Mouse (Mus musculus) lung, embryonic 14.5 days (tissue): Measurements from ENCODE around the gene Rap1gap2. TPM values are rescaled to one million over a fixed set of nuclear protein-coding genes. Genes with fewer than 3 reads are reported as not detected.

ENCODE experiments used
- ATAC-seq: fragments of 200-750 bp; cut with Nextera tagmentation; 2 replicates; pipeline ENCODE4 v1.8.0; 2017; ENCODE audit warnings: mild to moderate bottlenecking, moderate TSS enrichment, moderate library complexity; ENCODE audit not compliant: insufficient read depth
- DNase-seq: peaks from one replicate; pipeline ENCODE4 v3.0.0-alpha.2; 2015
- H3K27ac ChIP-seq: fragments of 300-500 bp; sonication (generic); 2 replicates; pipeline ENCODE4 v1.5.1; 2014; ENCODE audit warnings: low read depth, mild to moderate bottlenecking, moderate library complexity
- H3K27me3 ChIP-seq: fragments of 300-500 bp; sonication (generic); 2 replicates; pipeline ENCODE4 v1.6.1; 2014; ENCODE audit warnings: low read length, control low read depth; ENCODE audit not compliant: insufficient read depth
- H3K36me3 ChIP-seq: fragments of 300-500 bp; sonication (generic); 2 replicates; pipeline ENCODE4 v1.6.1; 2014; ENCODE audit warnings: control low read depth; ENCODE audit not compliant: insufficient read depth
- H3K4me1 ChIP-seq: fragments of 300-500 bp; sonication (generic); 2 replicates; pipeline ENCODE4 v1.6.1; 2014; ENCODE audit warnings: antibody characterized with exemption, control low read depth; ENCODE audit not compliant: insufficient read depth
- H3K4me2 ChIP-seq: fragments of 300-500 bp; sonication (generic); 2 replicates; pipeline ENCODE4 v1.6.1; 2014; ENCODE audit warnings: mild to moderate bottlenecking
- H3K4me3 ChIP-seq: fragments of 300-500 bp; sonication (generic); 2 replicates; pipeline ENCODE4 v1.5.1; 2014; ENCODE audit warnings: low read depth, low read length
- H3K9ac ChIP-seq: fragments of 300-500 bp; sonication (generic); 2 replicates; pipeline ENCODE4 v1.6.1; 2014
- H3K9me3 ChIP-seq: fragments of 300-500 bp; sonication (generic); 2 replicates; pipeline ENCODE4 v1.6.1; 2016; ENCODE audit warnings: low read depth, low read length, control low read depth
- CTCF ChIP-seq: IDR thresholded peaks from 2 replicates; pipeline ENCODE4 v1.5.1; 2016; ENCODE audit warnings: antibody characterized with exemption, low read depth
- WGBS: fragments of 180-500 bp; shearing (Covaris S2); extraction: QIAGEN DNeasy Blood & Tissue Kit; methylation state at CpG from one replicate; pipeline ENCODE4 v1.1.7; 2014; 5-methylcytosine and 5-hydroxymethylcytosine counted together
- polyA plus RNA-seq: library from polyadenylated mRNA; unstranded; fragments of >200 nt; fragmentation: Nextera tagmentation; extraction: Ambion mirVana; gene quantifications from 2 replicates; pipeline ENCODE4 v1.2.1, GENCODE M21; 2014

Gene Rap1gap2
- polyA plus RNA-seq, 1 experiment from 2014 or later: 2.6 TPM

GRCm38 (mm10) chr11:74520201-74520600 lies 90.5 kb downstream of the Rap1gap2 start:
- H3K9me3 ChIP-seq: no peaks in the 10 kb centered on the region
- no peak overlapping the region for H3K9ac ChIP-seq
- no peak for ATAC-seq
- no peaks in the 10 kb centered on the region for H3K36me3 ChIP-seq
- no peak for DNase-seq
- H3K4me3 ChIP-seq: no peak overlapping the region
- peaks cover 28% of the 10 kb centered on the region for H3K27me3 ChIP-seq
- no peak overlapping the region for H3K27ac ChIP-seq
- 0 out of 2 replicates have a peak, but pooled peaks cover 6% of the 10 kb centered on the region for H3K4me1 ChIP-seq
- H3K4me2 ChIP-seq: no peak overlapping the region
- 80% methylated on average over 3 of the region's 3 CpGs for WGBS
- no peak for TF ChIP-seq CTCF

DNA sequence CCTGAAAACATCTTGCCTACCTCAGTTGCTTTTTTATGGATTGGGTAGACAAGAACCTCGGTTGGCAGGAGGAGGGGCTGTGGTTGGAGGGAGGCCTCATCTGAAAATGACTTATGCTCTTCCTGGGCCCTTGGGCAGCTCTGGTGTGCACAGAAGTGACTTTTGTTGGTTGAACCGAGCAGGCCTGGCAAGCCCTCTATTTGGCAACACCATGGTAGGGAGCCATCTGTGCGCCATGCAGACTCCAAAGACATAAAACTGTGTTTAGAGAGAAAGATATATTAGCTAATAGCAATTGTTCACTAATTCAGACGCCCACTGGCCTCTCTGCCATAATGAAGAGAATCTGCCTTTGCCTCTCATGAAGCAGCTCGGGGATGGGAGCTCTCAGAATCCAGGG lies 94.6 kb downstream of the Rap1gap2 start:
- Histone ChIP-seq H3K4me2 (no peak overlapping the region), H3K27ac (no peak overlapping the region), H3K36me3 (no peaks in the 10 kb centered on the region), H3K9ac (no peak overlapping the region), H3K9me3 (no peaks in the 10 kb centered on the region), H3K4me3 (no peak overlapping the region), H3K27me3 (no peaks in the 10 kb centered on the region), H3K4me1 (no peaks in the 10 kb centered on the region)
- no peak for ATAC-seq
- no peak for DNase-seq
- no peak for TF ChIP-seq CTCF
- WGBS: 68% methylated on average over 5 of the region's 5 CpGs

- H3K27me3 ChIP-seq: no peaks in the 10 kb centered on the region
- no peak overlapping the region for H3K9ac ChIP-seq
- no peak overlapping the region for H3K27ac ChIP-seq
- no peaks in the 10 kb centered on the region for H3K4me1 ChIP-seq
- H3K4me3 ChIP-seq: no peak overlapping the region
- DNase-seq (no peak), ATAC-seq (no peak)
- H3K36me3 ChIP-seq: no peaks in the 10 kb centered on the region
- no peak overlapping the region for H3K4me2 ChIP-seq
- no peaks in the 10 kb centered on the region for H3K9me3 ChIP-seq
- TF ChIP-seq CTCF: no peak
- WGBS: 42% methylated on average over 3 of the region's 3 CpGs
These were observed 95.7 kb downstream of the Rap1gap2 start for GRCm38 (mm10) chr11:74515046-74515445.

DNA sequence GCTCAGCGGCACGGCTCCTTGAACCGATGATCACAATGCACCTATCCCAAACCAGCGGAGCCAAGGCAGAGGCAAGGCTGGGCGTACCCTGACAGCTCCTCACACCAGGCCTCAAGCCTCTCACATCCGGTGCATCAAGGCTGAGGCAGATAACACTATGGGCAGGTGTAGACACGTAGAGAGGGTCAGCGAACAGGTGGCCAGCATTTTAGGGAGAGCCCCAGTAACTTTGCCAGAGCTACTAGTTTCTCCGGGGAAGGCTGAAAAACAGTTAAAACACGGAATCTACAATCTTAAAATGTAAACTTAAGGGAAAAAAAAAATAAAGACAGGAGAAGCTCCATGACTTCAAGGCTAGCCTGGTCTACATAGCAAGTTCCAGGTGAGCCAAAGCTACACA lies 98.1 kb downstream of the Rap1gap2 start:
- no peak for ATAC-seq
- Histone ChIP-seq H3K4me2 (no peak overlapping the region), H3K36me3 (no peaks in the 10 kb centered on the region), H3K9me3 (no peaks in the 10 kb centered on the region), H3K9ac (no peak overlapping the region), H3K4me1 (no peaks in the 10 kb centered on the region), H3K27me3 (no peaks in the 10 kb centered on the region), H3K4me3 (no peak overlapping the region), H3K27ac (no peak overlapping the region)
- no peak for DNase-seq
- TF ChIP-seq CTCF: no peak
- 77% methylated on average over 10 of the region's 10 CpGs for WGBS

DNA sequence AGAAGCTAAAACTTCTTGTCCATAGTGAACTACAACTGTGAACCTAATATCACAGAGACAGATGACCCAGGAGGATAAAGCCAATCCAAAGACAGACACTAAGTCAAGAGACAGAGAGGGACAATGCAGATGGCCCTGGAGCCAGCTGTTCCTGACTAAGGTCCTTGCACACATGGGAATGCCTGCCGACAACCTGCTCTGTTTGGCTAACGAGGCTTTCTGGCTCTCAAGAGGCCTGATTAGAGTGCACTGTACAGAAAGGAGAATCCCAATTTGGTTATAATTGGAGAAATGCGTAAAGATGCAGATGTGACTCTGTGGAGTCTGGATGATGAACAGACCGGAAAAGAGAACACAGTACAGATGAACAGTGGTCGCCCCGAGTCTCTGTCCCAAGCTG lies 104.4 kb downstream of the Rap1gap2 start:
- no peaks in the 10 kb centered on the region for H3K27me3 ChIP-seq
- no peak overlapping the region for H3K27ac ChIP-seq
- H3K9me3 ChIP-seq: no peaks in the 10 kb centered on the region
- DNase-seq (no peak), ATAC-seq (no peak)
- TF ChIP-seq CTCF: no peak
- no peak overlapping the region for H3K4me2 ChIP-seq
- no peak overlapping the region for H3K4me3 ChIP-seq
- 82% methylated on average over 6 of the region's 6 CpGs for WGBS
- H3K9ac ChIP-seq: no peak overlapping the region
- no peaks in the 10 kb centered on the region for H3K36me3 ChIP-seq
- H3K4me1 ChIP-seq: no peaks in the 10 kb centered on the region

DNA sequence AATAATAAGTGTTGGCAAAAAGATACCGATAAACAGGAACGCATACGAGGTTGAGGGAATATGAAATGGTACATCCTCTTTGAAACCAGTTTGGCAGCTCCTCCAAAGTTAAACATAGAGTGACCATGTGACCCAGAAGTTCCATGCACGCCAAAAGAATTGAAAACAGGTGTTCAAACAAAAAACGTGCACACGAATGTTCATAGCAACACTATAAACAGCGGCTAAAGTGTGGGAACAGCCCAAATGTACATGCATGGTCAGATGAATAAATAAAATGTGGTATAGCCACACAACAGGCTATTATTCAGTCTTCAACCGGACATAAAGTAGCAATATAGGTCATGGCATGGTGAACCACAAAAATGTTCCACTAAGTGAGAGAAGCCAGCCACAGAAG lies 108.2 kb downstream of the Rap1gap2 start:
- Histone ChIP-seq H3K4me1 (no peaks in the 10 kb centered on the region), H3K36me3 (no peaks in the 10 kb centered on the region), H3K27ac (peak overlapping the region; percentile 62; the same call in 1 of the 2 replicates), H3K4me2 (no peak overlapping the region), H3K9me3 (no peaks in the 10 kb centered on the region), H3K4me3 (no peak overlapping the region), H3K27me3 (no peaks in the 10 kb centered on the region), H3K9ac (no peak overlapping the region)
- DNase-seq: peak; percentile 53
- no peak for TF ChIP-seq CTCF
- ATAC-seq: no peak
- WGBS: 57% methylated on average over 8 of the region's 8 CpGs

DNA sequence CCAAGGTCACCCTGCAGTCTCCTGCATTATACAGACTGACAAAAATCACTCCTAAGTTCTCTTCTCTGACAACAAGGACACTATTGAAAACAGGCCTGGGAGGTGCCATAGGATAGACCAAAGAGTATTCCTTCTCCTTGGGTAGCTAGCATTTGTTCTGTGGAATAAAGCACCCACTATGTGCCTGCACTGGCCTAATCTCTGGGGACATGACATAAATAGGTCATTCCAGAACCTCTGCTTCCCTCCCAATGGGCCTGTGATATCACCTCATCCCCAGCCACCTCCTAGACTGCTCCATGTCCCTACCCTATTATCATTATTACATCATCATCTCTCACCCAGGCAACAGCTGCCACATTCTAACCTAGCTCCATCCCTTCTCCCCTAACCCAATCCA lies 108.7 kb downstream of the Rap1gap2 start:
- DNase-seq (no peak), ATAC-seq (no peak)
- H3K36me3 ChIP-seq: no peaks in the 10 kb centered on the region
- no peak for TF ChIP-seq CTCF
- no peaks in the 10 kb centered on the region for H3K4me1 ChIP-seq
- H3K9ac ChIP-seq: no peak overlapping the region
- no peak overlapping the region for H3K4me2 ChIP-seq
- H3K27ac ChIP-seq: no peak overlapping the region
- no peaks in the 10 kb centered on the region for H3K9me3 ChIP-seq
- no peaks in the 10 kb centered on the region for H3K27me3 ChIP-seq
- no peak overlapping the region for H3K4me3 ChIP-seq

DNA sequence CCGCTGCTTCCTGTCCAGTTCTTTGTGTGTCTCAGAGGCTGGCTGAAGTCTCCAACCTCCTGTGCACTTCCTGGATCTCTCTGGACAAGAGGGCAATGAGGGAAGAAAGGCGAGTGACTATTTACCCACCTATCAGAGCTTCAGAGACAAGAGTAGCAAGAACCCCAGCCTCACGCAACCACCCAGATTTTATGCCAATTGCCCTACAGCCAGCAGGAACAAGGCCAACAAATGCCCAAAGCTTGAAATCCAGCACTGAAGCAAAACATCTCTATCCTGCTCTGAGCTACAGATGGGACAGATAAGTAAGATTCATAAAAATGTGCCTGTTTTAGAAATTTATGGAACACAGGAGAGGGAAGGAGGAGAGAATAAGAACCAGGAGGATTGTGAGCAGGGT lies 109.7 kb downstream of the Rap1gap2 start:
- Histone ChIP-seq H3K36me3 (no peaks in the 10 kb centered on the region), H3K4me2 (no peak overlapping the region), H3K9ac (no peak overlapping the region), H3K4me3 (no peak overlapping the region), H3K4me1 (no peaks in the 10 kb centered on the region), H3K27ac (no peak overlapping the region), H3K27me3 (no peaks in the 10 kb centered on the region), H3K9me3 (no peaks in the 10 kb centered on the region)
- 59% methylated on average over 3 of the region's 3 CpGs for WGBS
- ATAC-seq (no peak), DNase-seq (no peak)
- no peak for TF ChIP-seq CTCF
